Mouse (Mus musculus) lung, adult 2 months (tissue): ENCODE data around the gene Sept3.

Source experiments
- CTCF ChIP-seq: fragments of 200-500 bp; IDR thresholded peaks from 2 replicates; pipeline ENCODE4 v1.5.1; 2011; ENCODE audit warnings: mild to moderate bottlenecking, low read length, control low read depth; ENCODE audit not compliant: insufficient read depth
- POLR2A ChIP-seq: fragments of 200-500 bp; IDR thresholded peaks from 2 replicates; pipeline ENCODE4 v1.6.1; 2011; ENCODE audit warnings: low read depth, mild to moderate bottlenecking, control low read depth, low read length, borderline replicate concordance; ENCODE audit errors: extremely low read depth

- TF ChIP-seq CTCF (no peak), POLR2A (no peak)
Observed at GRCm38 (mm10) chr15:82290252-82290651, 15.6 kb downstream of the Sept3 start.
